Mouse (Mus musculus) WW6 (cell line): Measurements from ENCODE around the gene Gm9945.

Source experiments
- DNase-seq: peaks from one replicate; pipeline ENCODE4 v3.0.0-alpha.2; 2013; ENCODE audit warnings: low read depth, low spot score

Gene Gm9945

DNA sequence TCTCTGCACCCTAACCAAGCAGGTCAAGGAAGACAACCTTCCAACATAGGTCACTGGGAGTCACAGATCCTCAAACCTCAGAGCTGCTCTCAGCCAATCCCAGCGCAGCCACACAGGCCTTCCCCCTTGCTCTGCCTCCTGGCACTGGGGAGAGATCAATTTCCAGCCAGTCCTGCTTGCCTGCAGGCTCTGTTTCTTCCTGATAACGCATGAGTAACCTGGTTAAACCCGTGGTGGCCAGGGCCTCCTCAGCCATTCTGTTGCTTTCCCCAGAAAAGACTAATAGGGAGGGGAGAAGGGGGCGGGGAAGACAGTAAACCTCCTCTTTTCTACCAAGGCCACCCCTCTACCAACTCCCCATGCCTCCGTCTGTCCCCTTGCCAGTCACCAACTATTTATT lies 18.2 kb upstream of the Gm9945 start:
- DNase-seq: no peak

DNA sequence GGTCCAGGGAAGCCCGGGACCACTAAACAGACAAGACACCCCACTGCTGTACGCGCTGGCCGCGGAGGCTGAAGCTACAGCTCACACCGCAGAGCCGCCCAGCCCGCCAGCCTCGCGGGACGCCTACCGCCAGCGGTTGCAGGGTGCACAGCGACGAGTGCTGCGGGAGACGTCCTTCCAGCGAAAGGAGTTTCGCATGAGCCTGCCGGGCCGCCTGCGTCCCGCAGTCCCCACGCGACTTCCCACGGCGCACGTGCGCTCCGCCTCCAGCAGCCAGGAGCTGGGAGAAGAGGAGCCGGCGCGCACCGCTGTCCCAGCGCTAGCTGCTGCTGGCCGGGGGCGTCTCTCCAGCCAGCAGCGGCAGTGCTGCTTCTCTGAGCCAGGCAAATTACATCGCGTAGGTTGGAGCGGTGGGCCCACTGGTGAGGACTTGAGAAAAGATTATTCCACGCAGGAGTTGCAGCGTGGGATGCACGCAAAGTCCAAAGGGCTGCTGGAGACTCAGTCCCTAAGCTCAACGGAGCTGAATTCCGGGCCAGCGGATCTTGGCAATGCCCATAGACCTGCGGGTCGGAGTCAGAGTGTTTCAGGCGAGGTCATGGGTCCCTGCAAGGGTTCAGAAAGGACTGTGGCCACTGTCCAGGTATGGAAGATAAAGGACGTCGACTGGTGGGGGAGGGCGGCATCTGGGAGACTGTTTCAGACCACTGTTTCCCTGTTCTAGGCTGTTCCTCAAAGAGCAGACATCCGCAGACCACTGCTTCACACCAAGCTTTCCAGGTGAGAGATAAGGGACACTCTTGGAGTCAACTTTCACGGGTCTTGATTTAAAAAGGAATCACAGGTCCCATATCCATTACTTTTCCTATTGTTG lies 16.2 kb upstream of the Gm9945 start:
- no peak for DNase-seq

- DNase-seq: no peak
These were observed 13.6 kb upstream of the Gm9945 start for GRCm38 (mm10) chr11:53466231-53466971.

DNA sequence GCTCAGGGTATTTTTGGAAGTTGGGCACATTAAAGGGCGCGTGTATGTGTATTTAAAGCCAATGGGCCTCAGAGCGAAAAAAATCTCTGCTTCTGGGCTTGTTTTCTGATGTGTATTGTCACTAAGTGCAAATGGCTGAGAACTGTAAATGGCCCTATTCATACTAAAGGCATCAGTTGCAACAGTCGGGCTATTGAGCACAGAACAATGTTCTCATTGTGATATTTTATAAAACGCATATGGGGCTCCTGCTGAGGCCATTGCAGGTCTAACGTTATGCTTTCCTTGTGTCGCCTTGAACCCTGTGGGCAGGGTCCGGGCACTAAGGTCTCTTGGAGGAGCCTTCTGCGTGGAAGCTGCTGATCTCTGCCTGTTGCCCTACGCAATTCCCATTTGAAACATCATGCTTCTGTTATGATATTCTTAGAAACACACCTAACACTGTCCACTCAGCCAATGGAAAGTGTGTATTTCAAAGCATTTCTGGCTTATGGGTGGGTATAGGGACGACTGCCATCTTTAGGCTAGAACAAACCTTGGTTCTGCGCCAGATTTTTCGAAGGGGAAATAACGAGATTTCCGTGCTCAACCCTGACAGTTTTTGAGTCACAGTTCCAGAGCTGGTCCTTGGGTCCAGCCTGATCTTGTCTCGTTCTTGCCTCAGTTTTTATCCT lies 10.5 kb upstream of the Gm9945 start:
- DNase-seq: no peak

GRCm38 (mm10) chr11:53469968-53470695 lies 9.8 kb upstream of the Gm9945 start, which contains the start of gene Gm9837:
Gm9837 (minus strand) TSS chr11:53470479.
- DNase-seq: no peak

- no peak for DNase-seq
These were observed 7.3 kb upstream of the Gm9945 start for GRCm38 (mm10) chr11:53472709-53473108.

GRCm38 (mm10) chr11:53475620-53476019 lies 4.3 kb upstream of the Gm9945 start:
- no peak for DNase-seq

DNA sequence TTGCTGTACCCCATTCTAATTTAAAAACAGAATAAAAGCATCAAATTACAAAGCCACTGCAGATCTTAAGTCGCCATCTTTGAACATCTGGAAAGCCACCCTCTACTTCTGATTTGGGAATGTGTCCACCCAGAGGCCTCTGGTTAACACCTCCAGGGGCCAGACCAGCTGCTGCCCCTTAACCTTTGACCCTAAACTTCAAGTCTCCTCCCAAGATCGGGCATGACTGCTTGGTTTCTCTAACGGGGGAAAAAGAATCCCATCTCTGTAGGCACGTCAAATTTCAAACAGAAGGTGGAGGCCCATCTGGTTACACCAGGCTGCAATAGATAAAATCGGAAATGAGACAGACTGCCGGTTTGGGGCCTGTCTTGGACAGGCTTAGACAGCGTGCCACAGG lies 2.1 kb upstream of the Gm9945 start:
- no peak for DNase-seq

DNA sequence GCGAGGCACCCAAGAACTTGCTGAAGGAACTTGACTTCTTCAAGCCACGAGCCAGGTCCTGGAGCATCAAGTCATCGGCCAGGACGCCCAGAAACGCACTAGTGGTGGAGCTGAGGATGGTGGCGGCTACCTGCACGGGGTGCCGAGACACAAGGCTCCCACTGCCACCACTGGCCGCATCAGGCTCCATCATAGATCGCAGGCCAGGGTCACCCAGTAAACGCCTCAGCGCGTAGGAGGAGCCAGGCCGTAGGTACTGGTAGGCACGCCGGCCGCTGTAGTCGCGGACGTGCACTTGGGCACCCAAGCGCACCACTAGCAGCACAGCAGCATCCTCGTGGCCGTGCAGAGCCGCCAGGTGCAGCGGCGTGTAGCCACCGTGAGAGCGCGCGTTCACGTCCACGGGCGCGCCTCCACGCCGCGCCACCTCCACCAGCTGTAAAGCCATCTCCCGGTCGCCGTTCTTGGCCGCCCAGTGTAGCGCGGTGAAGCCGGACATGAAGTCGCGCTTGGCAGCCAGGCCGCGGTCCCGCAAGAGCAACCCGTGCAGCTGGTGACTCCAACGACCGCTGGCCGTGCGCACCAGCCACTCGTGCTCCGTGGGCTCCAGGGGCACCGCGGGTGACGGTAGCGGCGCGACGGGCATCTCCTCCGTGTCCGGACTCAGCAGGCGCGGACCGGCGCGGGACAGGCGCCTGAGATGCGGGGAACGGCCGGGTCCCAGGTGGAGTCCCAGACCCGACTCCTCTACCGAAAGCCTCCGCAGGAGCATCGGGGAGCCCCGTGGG lies 1.4 kb upstream of the Gm9945 start:
- no peak for DNase-seq

- DNase-seq: no peak
These were observed 689 bp upstream of the Gm9945 start for GRCm38 (mm10) chr11:53479171-53479782.

DNA sequence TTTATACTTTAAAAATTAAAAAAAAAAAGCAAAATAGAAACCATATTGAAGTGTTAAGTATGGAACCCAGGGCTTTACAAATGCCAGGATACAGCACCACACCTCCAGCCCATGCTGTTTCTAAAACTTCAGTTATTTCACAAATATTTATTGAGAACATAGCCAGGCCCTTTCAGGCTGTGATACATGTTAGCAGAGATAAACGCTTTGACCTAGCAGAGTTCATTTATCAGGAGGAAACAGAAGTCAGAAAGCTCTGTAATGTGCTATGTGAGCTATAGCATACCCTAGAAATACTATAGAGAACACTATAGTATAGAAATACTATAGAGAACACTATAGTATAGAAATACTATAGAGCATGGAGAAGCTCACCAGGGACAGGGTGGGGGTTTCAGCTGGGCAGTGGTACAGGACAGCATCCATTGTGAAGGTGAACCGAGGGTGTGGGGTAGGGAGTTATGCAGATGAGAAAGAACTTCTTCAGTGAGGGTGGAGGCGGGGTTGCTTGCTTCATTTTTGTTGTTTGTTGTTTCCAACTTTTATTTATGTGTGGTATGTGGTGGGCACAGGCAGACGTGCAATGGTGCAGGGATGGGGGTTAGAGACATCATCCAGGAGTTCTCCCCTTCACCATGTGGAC lies 1.2 kb downstream of the Gm9945 start:
- DNase-seq: no peak

GRCm38 (mm10) chr11:53483159-53483891 lies 3.4 kb downstream of the Gm9945 start:
- no peak for DNase-seq

GRCm38 (mm10) chr11:53485719-53486118 lies 5.8 kb downstream of the Gm9945 start:
- no peak for DNase-seq

- no peak for DNase-seq
These were observed 6.4 kb downstream of the Gm9945 start for GRCm38 (mm10) chr11:53486351-53486750.

GRCm38 (mm10) chr11:53486822-53487594 lies 7.0 kb downstream of the Gm9945 start:
- no peak for DNase-seq

GRCm38 (mm10) chr11:53489007-53489406 lies 9.0 kb downstream of the Gm9945 start:
- DNase-seq: no peak

- no peak for DNase-seq
These were observed 9.5 kb downstream of the Gm9945 start for GRCm38 (mm10) chr11:53489421-53489820.

GRCm38 (mm10) chr11:53491954-53492401 lies 12.0 kb downstream of the Gm9945 start:
- no peak for DNase-seq
